Mouse (Mus musculus): ENCODE results near the gene Kcnq4.

- TF ChIP-seq GATA1 (IDR thresholded peaks at IDR 0.05; ENCODE audit: borderline replicate concordance, low read length) (no peak), CTCF (IDR thresholded peaks at IDR 0.05; ENCODE audit: low read depth, low read length) (no peak), TAL1 (conservative IDR thresholded peaks at IDR 0.05; ENCODE audit: low read depth, low read length) (no peak), GATA2 (IDR thresholded peaks at IDR 0.05; ENCODE audit: borderline replicate concordance, low read depth, low read length) (no peak)
Measured at GRCm38 (mm10) chr4:120716141-120716571, 32.3 kb downstream of the Kcnq4 start.
